Mouse (Mus musculus): ENCODE data around the gene Sag.

DNA sequence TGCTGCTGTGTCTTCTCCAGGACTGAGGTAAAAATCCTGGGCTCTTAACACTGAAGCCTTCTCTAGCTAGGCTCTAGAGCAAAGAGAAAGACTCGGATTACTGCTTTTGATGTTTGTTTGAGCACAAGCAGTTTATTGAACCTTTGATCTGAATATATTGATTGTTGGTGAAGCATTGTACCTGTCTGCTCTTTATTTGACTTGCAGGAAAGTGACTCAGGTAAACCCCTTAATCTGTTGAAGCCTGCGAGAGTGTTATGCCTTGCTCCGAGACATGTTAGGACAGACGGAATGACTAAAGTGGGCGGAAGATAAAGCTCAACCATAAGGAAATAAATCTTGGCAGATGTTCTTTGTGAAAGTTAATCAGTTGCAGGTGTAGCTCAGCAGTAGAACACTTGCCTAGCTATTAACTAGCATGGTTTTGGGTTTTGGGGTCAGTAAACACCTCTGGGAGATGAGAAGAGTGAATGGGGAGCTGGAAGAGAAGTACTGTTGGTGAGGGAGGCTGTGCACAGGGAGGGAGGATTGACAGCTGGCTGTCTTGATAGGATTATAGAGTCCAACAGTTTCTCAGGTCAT, 24.2 kb upstream of the Sag start:
- TF ChIP-seq CTCF (IDR thresholded peaks at IDR 0.05; ENCODE audit: low read depth, low read length) (no peak), POLR2A (IDR thresholded peaks at IDR 0.05; ENCODE audit: extremely low read depth, insufficient read depth, low read length) (no peak)

All from liver, adult 2 months (tissue).